Mouse (Mus musculus): Measurements from ENCODE around the gene Ccdc183.
A peak's percentile ranks its signal among the peaks of the same experiment; 100 is the strongest.

Ccdc183 gene

DNA sequence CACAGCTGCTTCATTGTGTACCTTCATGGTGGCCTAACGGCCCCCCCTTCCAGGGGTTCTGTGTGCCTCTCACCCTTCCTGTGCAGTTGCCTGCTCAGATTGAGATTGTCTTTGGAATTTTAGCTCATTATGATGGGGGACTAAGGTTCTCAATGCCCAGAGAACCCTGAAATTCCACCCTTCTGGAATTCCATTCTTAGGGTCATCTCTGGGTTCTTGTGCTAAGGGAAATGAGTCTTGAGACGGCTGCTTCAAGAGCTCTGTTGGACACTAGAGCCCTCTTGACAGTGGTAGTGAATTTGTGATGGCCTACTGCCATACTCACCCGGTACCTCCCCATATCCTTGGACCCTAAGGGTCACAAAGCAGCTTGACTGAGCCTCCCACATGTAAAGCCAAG is at the start of gene Ccdc183:
TSS of gene Ccdc183 (minus strand) at position 101 of the 400 bp plus-strand sequence.
- no peak for DNase-seq

DNA sequence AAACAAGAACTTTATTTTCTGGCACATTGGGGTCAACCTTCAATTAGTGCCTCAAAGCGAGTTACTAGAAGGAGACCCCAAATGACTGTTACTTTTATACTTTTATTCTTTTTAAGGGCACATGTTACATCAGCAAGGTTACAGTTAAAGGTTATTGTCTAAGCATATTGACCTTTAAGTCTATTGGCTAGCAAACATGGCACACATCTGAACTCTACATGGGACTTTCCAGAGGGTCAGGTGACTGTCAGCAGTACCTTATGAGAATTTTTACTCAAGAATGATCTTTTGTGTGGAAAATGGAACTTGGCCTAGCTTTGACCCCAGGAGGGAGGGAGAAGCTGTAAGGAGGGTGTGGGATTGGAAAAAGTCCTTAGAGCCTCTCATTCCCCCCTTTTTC is 49.0 kb upstream of the Ccdc183 start:
- DNase-seq, result no peak

DNA sequence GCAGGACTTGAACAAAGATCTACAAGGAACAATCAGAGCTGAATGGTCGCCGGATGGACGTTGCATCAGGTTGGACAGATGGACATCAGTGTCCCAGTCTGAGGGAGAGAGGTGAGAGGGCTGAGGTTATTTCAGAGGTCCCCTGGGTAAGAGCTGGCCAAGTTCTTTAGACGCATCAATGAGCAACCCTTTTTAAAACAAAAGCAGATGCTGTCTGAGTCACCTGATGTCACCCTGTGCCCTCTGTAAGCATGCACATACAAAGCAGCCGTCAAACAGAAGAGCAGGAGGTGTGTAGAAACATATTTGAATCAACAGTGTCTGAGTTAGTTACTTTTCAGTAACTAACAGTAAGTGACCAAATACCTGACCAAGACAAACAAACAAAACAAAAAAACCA is 46.6 kb upstream of the Ccdc183 start:
- no peak for DNase-seq

GRCm38 (mm10) chr2:25663511-25663910 is 46.0 kb upstream of the Ccdc183 start:
- DNase-seq, result no peak

GRCm38 (mm10) chr2:25661245-25661970 is 43.9 kb upstream of the Ccdc183 start:
- DNase-seq, result no peak

- no peak for DNase-seq
These were observed 42.8 kb upstream of the Ccdc183 start for GRCm38 (mm10) chr2:25660279-25660678.

DNA sequence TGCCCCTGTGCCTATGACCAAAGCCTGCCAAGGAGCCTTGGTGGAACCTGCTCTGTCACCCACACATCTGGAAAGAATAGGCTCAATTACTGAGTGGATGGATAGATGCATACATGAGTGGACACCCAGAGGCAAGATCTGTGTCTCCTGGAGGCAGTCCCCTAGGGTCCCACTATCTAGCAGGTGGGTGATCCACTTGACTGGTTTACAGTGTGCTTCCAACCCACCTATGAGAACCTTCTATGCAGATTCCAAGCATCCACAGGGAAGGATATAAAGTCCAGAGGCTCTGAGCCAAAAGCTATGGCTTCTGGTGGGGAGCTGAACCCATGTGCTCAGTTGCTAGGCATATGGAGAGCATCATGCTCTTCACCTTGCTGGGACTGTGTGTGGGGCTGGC is 40.2 kb upstream of the Ccdc183 start, which contains the start of gene Lcn5:
TSS of gene Lcn5 (plus strand) at position 301 of the 400 bp plus-strand sequence.
- DNase-seq, result no peak

- DNase-seq, result no peak
These were observed 39.8 kb upstream of the Ccdc183 start for GRCm38 (mm10) chr2:25657246-25657645.

GRCm38 (mm10) chr2:25656691-25657090 is 39.2 kb upstream of the Ccdc183 start:
- DNase-seq, result no peak

DNA sequence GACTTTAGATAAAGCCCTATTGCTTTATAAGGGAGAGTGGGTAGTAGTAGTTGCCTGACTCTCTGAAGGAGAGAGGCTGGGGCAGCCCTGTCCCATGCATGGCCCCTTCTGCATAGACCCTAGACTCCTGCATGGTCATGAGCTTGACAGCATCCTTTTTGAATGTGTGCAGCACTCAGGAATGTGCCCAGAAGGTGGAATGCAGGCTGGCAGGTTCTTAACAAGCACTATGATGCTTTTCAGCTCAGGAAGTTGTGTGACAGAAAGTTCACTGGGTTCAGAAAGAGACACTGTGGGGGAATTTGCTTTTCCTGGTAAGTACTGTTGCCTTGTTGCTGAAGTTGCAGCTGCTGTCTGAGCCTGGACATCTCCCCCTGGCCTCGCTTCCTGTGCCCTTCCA is 37.0 kb upstream of the Ccdc183 start:
- no peak for DNase-seq

- DNase-seq, result no peak
These were observed 35.4 kb upstream of the Ccdc183 start, which contains the start of gene Lcn8 for GRCm38 (mm10) chr2:25652902-25653301. Gene Lcn8, plus strand, starts transcription at chr2:25653120.

DNA sequence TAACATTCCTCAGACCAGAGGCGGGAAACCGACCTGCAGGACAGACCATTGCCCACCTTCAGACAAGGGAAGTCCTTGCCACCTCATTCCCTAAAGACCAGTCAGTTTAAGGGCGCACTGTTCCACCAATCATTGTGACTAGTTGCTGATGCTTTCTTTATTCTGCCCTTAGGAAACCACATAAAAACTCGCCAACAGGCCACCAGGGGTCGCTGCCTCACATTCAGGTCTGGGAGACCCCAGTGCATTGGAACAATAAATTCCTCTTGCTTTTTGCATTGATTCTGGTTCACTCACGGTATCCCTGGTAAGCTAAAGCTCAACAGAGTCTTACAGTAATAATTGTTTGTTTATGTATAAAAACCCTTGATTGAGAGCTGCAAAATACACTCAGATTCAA is 22.4 kb upstream of the Ccdc183 start:
- DNase-seq, result no peak

DNA sequence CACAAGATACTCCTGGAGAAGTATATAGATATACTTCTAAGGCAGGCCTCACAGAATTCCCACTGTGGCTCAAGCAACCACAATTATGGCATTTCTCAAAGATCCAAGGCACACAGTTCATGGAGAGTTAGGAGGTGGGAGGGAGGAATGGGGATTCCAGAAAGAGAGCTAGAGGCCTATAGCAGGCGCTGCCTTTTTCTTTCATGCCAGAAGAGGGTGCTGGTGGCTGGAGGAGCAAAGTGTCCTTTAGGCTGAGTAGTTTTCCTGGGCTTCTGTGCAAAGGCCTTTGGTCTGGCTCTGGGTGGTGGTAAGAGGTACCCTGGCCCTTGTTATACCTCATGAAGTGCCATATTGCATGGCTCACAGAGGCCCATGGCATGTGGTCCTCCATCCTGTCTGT is 16.6 kb upstream of the Ccdc183 start:
- no peak for DNase-seq

- DNase-seq, result no peak
These were observed 16.1 kb upstream of the Ccdc183 start for GRCm38 (mm10) chr2:25633616-25634015.

GRCm38 (mm10) chr2:25628738-25629137 is 11.3 kb upstream of the Ccdc183 start:
- DNase-seq, result no peak

- DNase-seq, result no peak
These were observed 10.3 kb upstream of the Ccdc183 start, which contains the start of gene Fcna for GRCm38 (mm10) chr2:25627811-25628210. Gene Fcna, minus strand, starts transcription at chr2:25628030.

- DNase-seq, result no peak
These were observed 8.5 kb upstream of the Ccdc183 start for GRCm38 (mm10) chr2:25625986-25626385.

DNA sequence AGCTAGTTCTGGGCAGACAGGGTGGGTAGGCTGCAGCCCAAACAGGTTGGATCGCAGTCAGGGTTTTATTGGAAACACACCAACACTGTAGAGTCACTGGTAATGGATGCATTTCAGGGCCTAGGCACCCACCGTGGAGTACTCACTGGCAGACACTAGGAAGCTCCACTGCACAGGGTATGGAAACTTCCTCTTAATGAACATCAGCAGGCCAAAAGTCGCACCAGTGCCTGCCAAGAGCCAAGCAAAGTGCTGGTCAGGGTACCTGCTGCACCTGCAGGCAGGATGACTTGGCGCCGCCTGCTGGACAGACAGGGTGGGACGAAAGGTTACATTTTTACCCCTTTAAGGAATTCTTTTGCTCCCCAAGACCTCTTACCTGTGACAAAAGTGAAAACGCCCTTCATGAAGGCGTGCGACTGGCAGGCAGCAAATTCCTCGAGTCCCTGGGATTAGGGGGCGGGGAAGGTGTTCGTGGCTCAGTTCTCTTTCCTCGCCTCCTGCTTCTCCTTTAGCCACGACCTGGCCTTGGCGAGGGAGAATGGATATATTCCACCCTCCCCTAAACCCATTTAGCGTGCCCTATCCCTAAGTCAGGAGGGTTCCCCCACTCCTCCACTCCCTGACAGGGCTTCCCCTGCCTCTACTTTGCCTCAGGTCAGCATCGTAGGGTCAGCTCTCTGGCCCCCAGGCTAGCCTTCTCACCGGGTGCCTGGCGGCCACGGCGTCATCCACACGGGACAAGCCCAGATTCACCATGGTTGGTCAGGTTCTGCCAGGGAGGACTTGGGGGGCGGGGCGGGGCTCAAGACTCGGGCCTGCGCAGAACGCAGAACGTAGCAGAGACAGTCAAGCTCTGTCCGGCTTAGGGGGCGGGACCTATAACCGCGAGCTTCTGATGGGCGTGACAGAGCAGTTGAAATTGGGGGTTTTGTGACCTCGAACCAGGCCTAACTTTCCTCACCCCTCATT is 4.0 kb upstream of the Ccdc183 start, which contains the start of gene Tmem141:
TSS of gene Tmem141 (minus strand) at position 777 of the 972 bp plus-strand sequence.
- peak; percentile 83 for DNase-seq

- DNase-seq, result no peak
These were observed 3.4 kb upstream of the Ccdc183 start for GRCm38 (mm10) chr2:25620852-25621228.

DNA sequence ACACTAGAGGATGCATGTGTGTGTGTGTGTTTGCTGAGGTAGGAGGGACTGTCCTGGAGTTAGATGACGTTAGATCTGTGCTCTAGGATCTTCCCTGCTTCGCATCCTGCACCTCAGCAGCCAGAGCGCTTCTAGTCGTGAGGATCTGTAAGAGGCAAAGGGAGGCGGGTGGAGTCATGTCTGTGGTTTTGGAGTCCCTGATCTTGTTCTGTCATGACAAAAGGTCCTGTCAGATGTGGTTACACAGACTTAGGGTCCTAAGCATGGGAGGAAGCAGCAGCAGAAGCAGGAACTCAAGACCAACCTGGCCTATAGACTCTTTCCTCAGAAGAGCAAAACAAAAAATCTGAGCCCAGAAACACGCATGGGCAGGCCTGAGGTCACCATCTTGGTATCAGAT is 2.9 kb upstream of the Ccdc183 start:
- DNase-seq, result no peak

DNA sequence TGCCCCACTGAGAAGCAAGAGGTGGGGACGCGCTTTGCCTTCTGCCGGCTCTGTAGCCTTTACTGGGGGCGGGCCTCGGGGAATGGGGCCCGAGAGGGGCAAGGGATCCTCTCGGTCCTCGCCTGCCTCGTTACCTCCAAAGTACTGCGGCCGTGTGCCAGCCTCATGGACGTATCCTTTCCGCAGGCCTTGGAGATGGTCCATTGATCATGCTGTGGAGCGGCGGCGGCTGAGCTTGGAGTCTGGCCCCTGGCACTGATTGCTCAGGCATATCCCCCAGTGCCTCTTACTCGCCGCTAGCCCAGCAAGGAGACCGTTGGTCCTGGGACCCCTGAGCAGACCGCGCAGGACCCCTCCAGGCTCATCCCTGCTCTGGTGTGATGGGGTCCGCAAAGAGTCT is 1.1 kb downstream of the Ccdc183 start:
- no peak for DNase-seq

GRCm38 (mm10) chr2:25608671-25609070 is 8.8 kb downstream of the Ccdc183 start:
- no peak for DNase-seq

GRCm38 (mm10) chr2:25607761-25608622 is 9.5 kb downstream of the Ccdc183 start, which contains the start of gene Rabl6:
Gene Rabl6, minus strand, starts transcription at chr2:25608521.
- peak; percentile 93 for DNase-seq

All from right cerebral cortex, postnatal 25 days (tissue).